Mouse (Mus musculus) forebrain, embryonic 12.5 days (tissue): ENCODE data around the gene Ciita. TPM values are rescaled to one million over a fixed set of nuclear protein-coding genes. Genes with fewer than 3 reads are reported as not detected.

Source experiments
- ATAC-seq: fragments of 200-750 bp; cut with Nextera tagmentation; 2 replicates; pipeline ENCODE4 v1.8.0; 2017; ENCODE audit warnings: moderate TSS enrichment; ENCODE audit not compliant: low FRiP score
- H3K27ac ChIP-seq: fragments of 300-500 bp; sonication (generic); 2 replicates; pipeline ENCODE4 v1.5.1; 2016; ENCODE audit warnings: mild to moderate bottlenecking
- H3K27me3 ChIP-seq: fragments of 300-500 bp; sonication (generic); 2 replicates; pipeline ENCODE4 v1.6.1; 2016; ENCODE audit warnings: mild to moderate bottlenecking
- H3K36me3 ChIP-seq: fragments of 300-500 bp; sonication (generic); replicated peaks from 2 replicates; pipeline ENCODE4 v1.6.1; 2016; ENCODE audit warnings: mild to moderate bottlenecking
- H3K4me1 ChIP-seq: fragments of 300-500 bp; sonication (generic); 2 replicates; pipeline ENCODE4 v1.6.1; 2016
- H3K4me2 ChIP-seq: fragments of 300-500 bp; sonication (generic); 2 replicates; pipeline ENCODE4 v1.6.1; 2016; ENCODE audit warnings: mild to moderate bottlenecking, moderate library complexity
- H3K4me3 ChIP-seq: fragments of 300-500 bp; sonication (generic); replicated peaks from 2 replicates; pipeline ENCODE4 v1.5.1; 2016; ENCODE audit warnings: mild to moderate bottlenecking
- H3K9ac ChIP-seq: fragments of 300-500 bp; sonication (generic); 2 replicates; pipeline ENCODE4 v1.6.1; 2016; ENCODE audit warnings: mild to moderate bottlenecking
- H3K9me3 ChIP-seq: fragments of 300-500 bp; sonication (generic); 2 replicates; pipeline ENCODE4 v1.6.1; 2016
- WGBS: fragments of 180-500 bp; shearing (Covaris S2); methylation state at CpG from one replicate; pipeline ENCODE4 v1.1.7; 2016; 5-methylcytosine and 5-hydroxymethylcytosine counted together
- polyA plus RNA-seq: library from polyadenylated mRNA; unstranded; fragments of >200 nt; fragmentation: Nextera tagmentation; extraction: Ambion mirVana; gene quantifications from 2 replicates; pipeline ENCODE4 v1.2.1, GENCODE M21; 2016

Gene Ciita
- polyA plus RNA-seq, 1 experiment from 2014 or later, result 0.42 TPM

- Histone ChIP-seq H3K4me2 (no peak overlapping the region), H3K4me1 (no peaks in the 10 kb centered on the region), H3K27ac (no peak overlapping the region), H3K27me3 (no peaks in the 10 kb centered on the region), H3K36me3 (peaks cover 10% of the 10 kb centered on the region), H3K4me3 (no peak overlapping the region), H3K9ac (no peak overlapping the region), H3K9me3 (no peaks in the 10 kb centered on the region)
- WGBS, result 63% methylated on average over 2 of the region's 2 CpGs
- no peak for ATAC-seq
These were observed 45.7 kb downstream of the Ciita start for GRCm38 (mm10) chr16:10525610-10525980.

GRCm38 (mm10) chr16:10527046-10527644 lies 47.3 kb downstream of the Ciita start:
- no peak overlapping the region for H3K27ac ChIP-seq
- H3K36me3 ChIP-seq, result peaks cover 13% of the 10 kb centered on the region
- H3K27me3 ChIP-seq, result no peaks in the 10 kb centered on the region
- H3K4me3 ChIP-seq, result no peak overlapping the region
- no peaks in the 10 kb centered on the region for H3K4me1 ChIP-seq
- no peak overlapping the region for H3K4me2 ChIP-seq
- no peak overlapping the region for H3K9ac ChIP-seq
- ATAC-seq, result no peak
- H3K9me3 ChIP-seq, result no peaks in the 10 kb centered on the region
- WGBS, result 81% methylated on average over 6 of the region's 6 CpGs

- ATAC-seq, result no peak
These were observed 48.5 kb downstream of the Ciita start for GRCm38 (mm10) chr16:10528382-10528781.

GRCm38 (mm10) chr16:10530179-10530578 lies 50.3 kb downstream of the Ciita start:
- WGBS, result 95% methylated on average over 4 of the region's 4 CpGs
- ATAC-seq, result no peak
- Histone ChIP-seq H3K4me2 (no peak overlapping the region), H3K4me3 (no peak overlapping the region), H3K4me1 (peaks cover 4% of the 10 kb centered on the region; the same call in 1 of the 2 replicates), H3K9ac (no peak overlapping the region), H3K36me3 (peaks cover 16% of the 10 kb centered on the region), H3K9me3 (no peaks in the 10 kb centered on the region), H3K27ac (no peak overlapping the region), H3K27me3 (no peaks in the 10 kb centered on the region)

More at GRCm38 (mm10) chr16:10528382-10528781, 48.5 kb downstream of the Ciita start:
- H3K9ac ChIP-seq, result no peak overlapping the region
- no peaks in the 10 kb centered on the region for H3K4me1 ChIP-seq
- 91% methylated on average over 3 of the region's 3 CpGs for WGBS
- peaks cover 16% of the 10 kb centered on the region for H3K36me3 ChIP-seq
- no peak overlapping the region for H3K4me3 ChIP-seq
- H3K27ac ChIP-seq, result no peak overlapping the region
- no peak overlapping the region for H3K4me2 ChIP-seq
- no peaks in the 10 kb centered on the region for H3K27me3 ChIP-seq
- H3K9me3 ChIP-seq, result no peaks in the 10 kb centered on the region

GRCm38 (mm10) chr16:10533781-10534180 lies 53.9 kb downstream of the Ciita start:
- Histone ChIP-seq H3K27ac (no peak overlapping the region), H3K27me3 (no peaks in the 10 kb centered on the region), H3K9ac (no peak overlapping the region), H3K4me2 (no peak overlapping the region), H3K4me1 (peaks cover 4% of the 10 kb centered on the region; the same call in 1 of the 2 replicates), H3K9me3 (no peaks in the 10 kb centered on the region), H3K36me3 (peaks cover 19% of the 10 kb centered on the region), H3K4me3 (no peak overlapping the region)
- WGBS, result 95% methylated on average over 4 of the region's 4 CpGs
- ATAC-seq, result no peak

- 81% methylated on average over 7 of the region's 7 CpGs for WGBS
These were observed 54.7 kb downstream of the Ciita start for GRCm38 (mm10) chr16:10534567-10534966.

GRCm38 (mm10) chr16:10536323-10536722 lies 56.5 kb downstream of the Ciita start:
- Histone ChIP-seq H3K4me1 (peaks cover 30% of the 10 kb centered on the region), H3K36me3 (peaks cover 8% of the 10 kb centered on the region; the same call in 1 of the 2 replicates), H3K27me3 (no peaks in the 10 kb centered on the region), H3K27ac (no peak overlapping the region), H3K9me3 (no peaks in the 10 kb centered on the region), H3K4me2 (no peak overlapping the region), H3K9ac (no peak overlapping the region), H3K4me3 (no peak overlapping the region)
- ATAC-seq, result no peak
- WGBS, result 79% methylated on average over 5 of the region's 5 CpGs

More at GRCm38 (mm10) chr16:10534567-10534966, 54.7 kb downstream of the Ciita start:
- no peak for ATAC-seq
- Histone ChIP-seq H3K9ac (no peak overlapping the region), H3K27me3 (no peaks in the 10 kb centered on the region), H3K4me2 (no peak overlapping the region), H3K4me1 (peaks cover 12% of the 10 kb centered on the region), H3K4me3 (no peak overlapping the region), H3K36me3 (peaks cover 19% of the 10 kb centered on the region), H3K27ac (no peak overlapping the region), H3K9me3 (no peaks in the 10 kb centered on the region)

GRCm38 (mm10) chr16:10536961-10537360 lies 57.1 kb downstream of the Ciita start:
- no peak for ATAC-seq
- Histone ChIP-seq H3K27ac (no peak overlapping the region), H3K9me3 (no peaks in the 10 kb centered on the region), H3K27me3 (no peaks in the 10 kb centered on the region), H3K4me1 (peaks cover 36% of the 10 kb centered on the region), H3K9ac (no peak overlapping the region), H3K36me3 (peaks cover 7% of the 10 kb centered on the region; the same call in 1 of the 2 replicates), H3K4me3 (no peak overlapping the region), H3K4me2 (no peak overlapping the region)
- 80% methylated on average over 3 of the region's 3 CpGs for WGBS

- no peak for ATAC-seq
- 77% methylated on average over 16 of the region's 16 CpGs for WGBS
- Histone ChIP-seq H3K27ac (no peak overlapping the region), H3K9ac (peak overlapping the region; percentile 85), H3K36me3 (no peaks in the 10 kb centered on the region), H3K4me2 (peak overlapping the region; percentile 88), H3K9me3 (no peaks in the 10 kb centered on the region), H3K4me1 (peaks cover 38% of the 10 kb centered on the region), H3K27me3 (no peaks in the 10 kb centered on the region), H3K4me3 (peak overlapping the region; percentile 66)
These were observed 61.1 kb downstream of the Ciita start for GRCm38 (mm10) chr16:10540763-10541597.

GRCm38 (mm10) chr16:10541598-10541930 lies 61.7 kb downstream of the Ciita start:
- Histone ChIP-seq H3K4me3 (peak overlapping the region; percentile 66), H3K27ac (0 out of 2 replicates have a peak overlapping the region, but pooled peaks have one; percentile 8), H3K9ac (peak overlapping the region; percentile 85), H3K27me3 (no peaks in the 10 kb centered on the region), H3K9me3 (no peaks in the 10 kb centered on the region), H3K4me1 (peaks cover 44% of the 10 kb centered on the region), H3K4me2 (peak overlapping the region; percentile 88), H3K36me3 (no peaks in the 10 kb centered on the region)
- ATAC-seq, result no peak
- 32% methylated on average over 7 of the region's 7 CpGs for WGBS

- Histone ChIP-seq H3K4me1 (peaks cover 51% of the 10 kb centered on the region), H3K9me3 (no peaks in the 10 kb centered on the region), H3K9ac (peak overlapping the region; percentile 85), H3K4me2 (peak overlapping the region; percentile 88), H3K27ac (peak overlapping the region; percentile 75; the same call in 1 of the 2 replicates), H3K27me3 (no peaks in the 10 kb centered on the region), H3K4me3 (peak overlapping the region; percentile 66), H3K36me3 (no peaks in the 10 kb centered on the region)
- ATAC-seq, result peak; percentile 16
- WGBS, result 3% methylated on average over 22 of the region's 22 CpGs
These were observed 62.4 kb downstream of the Ciita start for GRCm38 (mm10) chr16:10542266-10542665.

GRCm38 (mm10) chr16:10542698-10543365 lies 63.0 kb downstream of the Ciita start, which contains the start of gene Dexi:
Gene Dexi, minus strand, starts transcription at chr16:10543054.
- Histone ChIP-seq H3K4me3 (peak within 1 kb of the TSS; percentile 66), H3K27ac (peak within 1 kb of the TSS; percentile 75), H3K9me3 (no peaks in the 10 kb centered on the region), H3K27me3 (no peaks in the 10 kb centered on the region), H3K4me1 (peaks cover 54% of the 10 kb centered on the region), H3K9ac (peak within 1 kb of the TSS; percentile 85), H3K4me2 (peak within 1 kb of the TSS; percentile 88), H3K36me3 (no peaks in the 10 kb centered on the region)
- under 1% methylated on average over 56 of the region's 61 CpGs for WGBS
- peak; percentile 94 for ATAC-seq
